21 mouse cellular contexts compared by ENCODE assay signal in the genomic region with DNA sequence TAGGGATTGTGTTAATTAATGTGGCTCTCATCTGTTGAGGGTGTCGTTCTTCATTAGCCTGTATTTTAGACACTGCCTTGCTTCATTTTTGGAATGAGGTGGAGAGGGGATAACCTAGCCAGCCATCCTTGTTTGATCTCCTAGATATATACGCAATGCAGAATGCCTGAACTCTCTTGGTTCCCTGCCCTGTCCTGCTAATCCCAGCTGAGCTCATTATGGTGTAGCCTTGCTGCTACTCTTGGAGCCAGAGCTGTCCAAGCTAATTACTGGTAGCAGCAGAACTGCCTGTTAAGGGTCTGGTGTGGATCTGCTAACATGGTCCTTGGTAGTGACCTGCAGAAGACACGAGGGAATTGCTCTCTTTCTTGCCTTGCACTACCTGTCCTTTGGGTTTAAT.
DNase-seq lines count a peak whose midpoint lies in the region; ATAC-seq and TF ChIP-seq lines count a peak whose summit lies in the region.
"Had no signal": no experiment of that assay in that cellular context is flagged by ENCODE, and none has a peak within 500 bp of the region (broad histone marks: within the 10 kb centered on the region; RNA-seq: fewer than 3 reads in every experiment).

No protein-coding gene starts in this region.

- no peak overlapping the region for H3K9ac ChIP-seq in midbrain, embryonic 15.5 days
- H3K9ac ChIP-seq in lung, postnatal 0 days (replicated peaks; ENCODE audit: low read depth) = no peak overlapping the region
- H3K9ac ChIP-seq in kidney, embryonic 15.5 days = no peak overlapping the region
- H3K9ac ChIP-seq: embryonic facial prominence, embryonic 12.5 days; heart, embryonic 13.5 days; hindbrain, embryonic 14.5 days; liver, embryonic 14.5 days; lung, embryonic 15.5 days had no signal

- no peak overlapping the region for H3K4me3 ChIP-seq in midbrain, embryonic 15.5 days
- no peak overlapping the region for H3K4me3 ChIP-seq in lung, postnatal 0 days (ENCODE audit: low read depth, low read length)
- H3K4me3 ChIP-seq in kidney, embryonic 15.5 days (replicated peaks) = no peak overlapping the region
- H3K4me3 ChIP-seq: embryonic facial prominence, embryonic 12.5 days; gastrocnemius, adult 2 months; heart, embryonic 13.5 days; lung, embryonic 15.5 days had no signal

- WGBS in midbrain, embryonic 15.5 days = 50% methylated on average over 3 of the region's 3 CpGs
- 85% methylated on average over 3 of the region's 3 CpGs for WGBS in lung, postnatal 0 days
- WGBS in kidney, embryonic 15.5 days = 86% methylated on average over 3 of the region's 3 CpGs

- no peak for TF ChIP-seq EP300 in lung, postnatal 0 days (IDR thresholded peaks at IDR 0.05)

- peak; percentile 87 for ATAC-seq in midbrain, embryonic 15.5 days (replicated peaks)
- no peak for ATAC-seq in lung, postnatal 0 days
- ATAC-seq in kidney, embryonic 15.5 days (replicated peaks; ENCODE audit: low FRiP score) = no peak
- ATAC-seq: intestine, embryonic 16.5 days had no signal

- TF ChIP-seq CTCF in lung, postnatal 0 days (IDR thresholded peaks at IDR 0.05) = no peak

- H3K27me3 ChIP-seq in midbrain, embryonic 15.5 days (replicated peaks) = no peaks in the 10 kb centered on the region
- no peaks in the 10 kb centered on the region for H3K27me3 ChIP-seq in lung, postnatal 0 days (replicated peaks; ENCODE audit: insufficient read depth, low read length)
- no peaks in the 10 kb centered on the region for H3K27me3 ChIP-seq in kidney, embryonic 15.5 days
- H3K27me3 ChIP-seq: embryonic facial prominence, embryonic 12.5 days; heart, embryonic 13.5 days; lung, embryonic 15.5 days had no signal

- no peaks in the 10 kb centered on the region for H3K9me3 ChIP-seq in midbrain, embryonic 15.5 days
- no peaks in the 10 kb centered on the region for H3K9me3 ChIP-seq in lung, postnatal 0 days (ENCODE audit: low read length)
- no peaks in the 10 kb centered on the region for H3K9me3 ChIP-seq in kidney, embryonic 15.5 days (replicated peaks)
- H3K9me3 ChIP-seq: embryonic facial prominence, embryonic 12.5 days; heart, embryonic 13.5 days; lung, embryonic 15.5 days had no signal

- no peak overlapping the region for H3K27ac ChIP-seq in midbrain, embryonic 15.5 days
- H3K27ac ChIP-seq in lung, postnatal 0 days (ENCODE audit: low read length) = no peak overlapping the region
- H3K27ac ChIP-seq in kidney, embryonic 15.5 days = no peak overlapping the region
- H3K27ac ChIP-seq: embryonic facial prominence, embryonic 12.5 days; gastrocnemius, adult 2 months; heart, embryonic 13.5 days; hindbrain, embryonic 14.5 days; kidney, postnatal 0 days; liver, embryonic 14.5 days; lung, embryonic 15.5 days; macrophage had no signal

- DNase-seq in MN1 (ENCODE audit: low spot score) = peak; percentile 6
- peak; percentile 53 for DNase-seq in brain, adult 2 months (ENCODE audit: low read depth, low spot score)
- peak; percentile 16 for DNase-seq in cerebellum, adult 9-11 months
- DNase-seq in layer of hippocampus, adult 9-10 months (ENCODE audit: low spot score) = no peak
- no peak for DNase-seq in adrenal gland, adult 18-20 months (ENCODE audit: low spot score in 2 of 2)
- no peak for DNase-seq in lung, postnatal 0 days (ENCODE audit: low spot score)
- DNase-seq: adrenal gland, postnatal 10 days; gastrocnemius, adult 2 months; heart, adult 11 months; layer of hippocampus, postnatal 36 days; thymus, postnatal 4 days had no signal

- no peaks in the 10 kb centered on the region for H3K36me3 ChIP-seq in midbrain, embryonic 15.5 days (replicated peaks)
- H3K36me3 ChIP-seq in lung, postnatal 0 days (ENCODE audit: insufficient read depth, low read length) = no peaks in the 10 kb centered on the region
- H3K36me3 ChIP-seq in kidney, embryonic 15.5 days = no peaks in the 10 kb centered on the region
- H3K36me3 ChIP-seq: embryonic facial prominence, embryonic 12.5 days; heart, embryonic 13.5 days; lung, embryonic 15.5 days had no signal

- peaks cover 5% of the 10 kb centered on the region for H3K4me1 ChIP-seq in midbrain, embryonic 15.5 days
- no peaks in the 10 kb centered on the region for H3K4me1 ChIP-seq in lung, postnatal 0 days (ENCODE audit: insufficient read depth, low read depth, low read length)
- no peaks in the 10 kb centered on the region for H3K4me1 ChIP-seq in kidney, embryonic 15.5 days
- H3K4me1 ChIP-seq: heart, embryonic 13.5 days; lung, embryonic 15.5 days had no signal

- no peak overlapping the region for H3K4me2 ChIP-seq in midbrain, embryonic 15.5 days
- H3K4me2 ChIP-seq in lung, postnatal 0 days (replicated peaks; ENCODE audit: low read depth, low read length) = no peak overlapping the region
- no peak overlapping the region for H3K4me2 ChIP-seq in kidney, embryonic 15.5 days
- H3K4me2 ChIP-seq: embryonic facial prominence, embryonic 12.5 days; heart, embryonic 13.5 days; hindbrain, embryonic 14.5 days; lung, embryonic 15.5 days had no signal

Comparison
In these comparisons a context has a peak if more than half of its experiments do, and no peak if none do; other contexts are left out.
1. DNase-seq: peak in MN1 (single experiment), brain, adult 2 months (single experiment) and cerebellum, adult 9-11 months (single experiment); none in layer of hippocampus, adult 9-10 months (single experiment), adrenal gland, adult 18-20 months (0 of 2) and lung, postnatal 0 days (single experiment).